1 mouse cellular context compared by ENCODE assay signal in the genomic region with DNA sequence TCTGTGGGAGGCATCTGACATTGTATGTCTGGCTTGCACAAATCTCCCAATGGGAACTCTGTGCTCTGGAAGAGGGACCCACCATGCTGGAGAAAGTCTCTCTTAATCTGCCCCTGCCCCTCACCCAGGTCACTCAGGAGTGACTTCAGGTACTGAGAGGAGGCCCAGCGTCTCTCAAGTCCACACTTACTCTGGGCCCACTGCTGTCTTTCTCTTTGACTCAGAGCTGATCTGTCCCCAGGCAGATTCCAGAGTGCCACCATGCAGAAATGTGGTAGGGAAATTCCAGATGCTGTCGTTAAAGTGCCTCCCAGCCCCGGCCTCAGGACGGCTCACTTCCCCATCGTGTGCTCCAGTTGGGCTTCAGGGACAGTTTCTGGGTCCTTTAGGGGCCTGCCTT.
A peak's percentile ranks its signal among the peaks of the same experiment; 100 is the strongest.
TF ChIP-seq lines count a peak whose summit lies in the region.

No protein-coding gene starts in this region.

TF ChIP-seq in CH12.LX, 34 proteins besides CTCF, POLR2A, EP300 and RAD21 (continued from another document):
- TF ChIP-seq MYC (IDR thresholded peaks at IDR 0.05; ENCODE audit: low read depth, low read length) (peak; percentile 87), IRF4 (IDR thresholded peaks at IDR 0.05; ENCODE audit: low read depth, low read length) (peak; percentile 99), ZC3H11A (IDR thresholded peaks at IDR 0.05; ENCODE audit: low read depth, low read length) (no peak), MAFK (IDR thresholded peaks at IDR 0.05; ENCODE audit: insufficient replicate concordance, low read length) (peak; percentile 87), E2F4 (IDR thresholded peaks at IDR 0.05; ENCODE audit: insufficient replicate concordance, low read depth, low read length) (no peak), UBTF (IDR thresholded peaks at IDR 0.05; ENCODE audit: low read depth, low read length) (peak; percentile 75; the same call in 1 of the 2 replicates), USF2 (conservative IDR thresholded peaks at IDR 0.05; ENCODE audit: low read depth, low read length) (no peak), POLR2AphosphoS2 (IDR thresholded peaks at IDR 0.05; ENCODE audit: low read depth, low read length) (peak; percentile 36; the same call in 1 of the 2 replicates), CHD1 (IDR thresholded peaks at IDR 0.05; ENCODE audit: low read depth, low read length) (0 out of 2 replicates have a peak, but pooled peaks have one; percentile 78), NELFE (IDR thresholded peaks at IDR 0.05; ENCODE audit: low read depth, low read length) (peak; percentile 71; the same call in 1 of the 2 replicates), BHLHE40 (IDR thresholded peaks at IDR 0.05; ENCODE audit: low read depth, low read length) (peak; percentile 95), ZNF384 (IDR thresholded peaks at IDR 0.05; ENCODE audit: low read depth, low read length) (no peak; the same call in 1 of the 2 replicates), ZMIZ1 (IDR thresholded peaks at IDR 0.05; ENCODE audit: low read depth, low read length) (peak; percentile 80), USF1 (IDR thresholded peaks at IDR 0.05; ENCODE audit: low read depth, low read length) (no peak), RCOR1 (conservative IDR thresholded peaks at IDR 0.05; ENCODE audit: low read depth, low read length) (peak; percentile 94), TBP (conservative IDR thresholded peaks at IDR 0.05; ENCODE audit: low read depth, low read length) (0 out of 2 replicates have a peak, but pooled peaks have one; percentile 64), MEF2A (IDR thresholded peaks at IDR 0.05; ENCODE audit: borderline replicate concordance, low read depth, low read length) (peak; percentile 96), MAZ (IDR thresholded peaks at IDR 0.05; ENCODE audit: low read depth, low read length) (peak; percentile 92), SMC3 (IDR thresholded peaks at IDR 0.05; ENCODE audit: low read depth, low read length) (peak; percentile 44; the same call in 1 of the 2 replicates), MXI1 (IDR thresholded peaks at IDR 0.05; ENCODE audit: low read depth, low read length) (peak; percentile 67; the same call in 1 of the 2 replicates), JUND (conservative IDR thresholded peaks at IDR 0.05; ENCODE audit: low read depth, low read length) (peak; percentile 84)
